Mouse (Mus musculus): ENCODE results near the gene Parva.

Gene Parva

GRCm38 (mm10) chr7:112423438-112423837, 3.9 kb upstream of the Parva start:
- no peak for DNase-seq (ENCODE audit: low read depth, low spot score)

GRCm38 (mm10) chr7:112426811-112427210, 494 bp upstream of the Parva start:
- no peak for DNase-seq (ENCODE audit: low read depth, low spot score)

GRCm38 (mm10) chr7:112428158-112428535, 842 bp downstream of the Parva start:
- peak; percentile 34 for DNase-seq (ENCODE audit: low read depth, low spot score)

DNA sequence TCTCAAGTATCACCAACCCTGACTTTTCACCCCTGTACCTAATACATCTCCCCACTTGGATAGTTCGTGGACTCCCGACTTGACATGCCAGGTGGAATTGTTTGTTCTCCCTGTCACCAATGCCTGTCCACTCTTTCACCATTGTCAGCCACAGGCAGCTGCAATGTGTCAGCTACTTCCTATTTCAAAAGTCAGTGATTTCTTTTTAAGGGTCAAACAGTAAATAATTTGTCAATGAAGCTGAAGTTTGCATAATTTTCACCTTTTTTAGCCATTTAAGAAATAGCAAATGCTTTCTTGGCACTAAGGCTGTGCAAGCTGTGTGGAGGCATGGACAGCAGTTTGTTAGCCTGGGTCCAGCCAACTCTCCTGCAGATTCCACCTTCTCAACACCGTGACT, 12.5 kb downstream of the Parva start:
- DNase-seq (ENCODE audit: low read depth, low spot score), result no peak

- DNase-seq (ENCODE audit: low read depth, low spot score), result no peak
These were observed 17.1 kb downstream of the Parva start for GRCm38 (mm10) chr7:112444152-112444984.

- no peak for DNase-seq (ENCODE audit: low read depth, low spot score)
These were observed 17.7 kb downstream of the Parva start for GRCm38 (mm10) chr7:112444985-112445367.

- no peak for DNase-seq (ENCODE audit: low read depth, low spot score)
These were observed 19.2 kb downstream of the Parva start for GRCm38 (mm10) chr7:112446498-112446897.

DNA sequence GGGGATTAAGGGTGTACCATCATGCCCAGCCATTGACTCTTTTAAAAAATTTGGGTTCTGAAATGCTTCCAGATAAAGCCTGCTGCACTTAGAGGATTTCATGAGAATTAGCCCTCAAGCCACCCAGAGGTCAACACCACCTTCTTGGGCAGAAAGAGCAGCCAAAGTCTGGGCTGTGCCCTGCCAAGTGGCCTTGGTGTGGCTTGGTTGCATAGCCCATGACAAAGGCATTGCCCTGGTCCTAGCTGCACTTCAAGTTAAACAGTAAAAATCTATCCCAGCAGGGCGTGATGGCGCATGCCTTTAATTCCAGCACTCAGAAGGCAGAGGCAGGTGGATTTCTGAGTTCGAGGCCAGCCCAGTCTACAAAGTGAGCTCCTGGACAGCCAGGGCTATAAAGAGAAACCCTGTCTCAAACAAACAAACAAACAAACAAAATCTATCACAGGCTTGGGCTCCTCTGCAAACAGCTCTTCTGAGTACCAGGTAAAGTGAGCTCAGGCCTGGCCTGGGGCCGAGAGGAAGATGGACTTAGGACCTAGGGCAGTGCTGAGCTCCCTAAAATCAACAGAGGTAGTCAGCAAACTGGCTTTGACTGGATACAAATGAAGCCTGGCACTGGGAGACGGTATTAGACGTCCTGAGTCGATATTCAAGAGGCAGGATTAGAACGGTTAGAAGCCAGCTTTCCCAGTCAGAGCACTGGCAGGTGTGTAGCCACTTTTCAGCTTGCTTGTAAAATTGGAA, 22.8 kb downstream of the Parva start:
- DNase-seq (ENCODE audit: low read depth, low spot score), result no peak

DNA sequence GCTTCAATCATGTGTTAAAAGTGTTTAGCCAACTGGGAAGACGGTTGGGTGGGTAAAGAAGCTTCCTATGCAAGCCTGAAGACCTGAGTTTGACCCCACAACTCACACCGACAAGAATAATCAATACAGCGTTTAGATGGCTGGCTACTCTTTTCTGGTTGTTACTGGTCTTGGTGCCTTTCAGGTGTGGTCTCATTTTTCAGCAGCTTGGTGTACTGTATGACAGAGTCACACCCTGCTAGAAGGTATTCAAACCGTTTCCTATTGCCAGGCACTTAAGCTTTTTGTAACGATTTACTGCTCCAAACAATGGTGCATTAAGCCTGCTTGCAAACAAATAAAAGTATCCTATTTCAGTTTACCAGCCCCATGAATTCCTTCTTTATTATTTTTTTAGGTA, 25.2 kb downstream of the Parva start:
- no peak for DNase-seq (ENCODE audit: low read depth, low spot score)

DNA sequence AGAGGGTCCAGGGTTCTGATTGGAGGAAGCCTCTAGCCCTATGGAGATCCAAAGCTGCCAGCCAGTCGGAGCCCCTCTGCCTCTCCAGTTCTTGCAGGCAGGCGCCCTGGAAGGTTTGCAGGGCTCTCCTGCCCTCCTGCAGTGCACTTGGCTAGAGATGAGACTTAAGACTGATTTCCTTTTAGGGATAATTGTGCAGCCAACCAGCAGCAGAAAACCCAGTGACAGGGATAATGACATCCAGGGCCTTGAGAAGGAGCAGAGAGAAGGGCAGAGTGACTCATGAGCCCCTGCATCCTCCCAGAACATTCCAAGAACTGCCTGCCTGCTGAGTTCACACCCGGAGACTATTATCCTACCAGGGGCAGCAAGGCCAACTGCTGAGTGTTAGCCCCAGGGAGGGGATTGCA, 26.5 kb downstream of the Parva start:
- no peak for DNase-seq (ENCODE audit: low read depth, low spot score)

DNA sequence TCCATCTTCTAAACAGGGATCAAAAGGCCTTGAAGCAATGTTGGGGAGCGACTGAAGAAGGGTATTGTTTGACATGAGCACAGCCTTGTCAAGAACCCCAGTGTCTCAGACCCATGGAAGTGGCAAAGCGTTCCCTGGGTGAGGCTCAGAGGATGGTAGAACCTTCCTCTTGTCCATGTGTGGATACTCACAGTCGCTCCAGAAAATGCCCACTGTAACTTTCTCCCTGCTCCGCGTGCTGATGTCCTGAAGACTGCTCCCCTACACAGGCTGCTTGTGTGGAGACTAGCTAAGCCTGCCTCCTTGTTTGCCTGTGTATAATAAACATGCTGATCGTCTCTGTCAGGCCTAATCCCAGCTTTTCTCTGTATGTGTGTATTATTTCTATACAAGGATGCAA, 27.1 kb downstream of the Parva start:
- DNase-seq (ENCODE audit: low read depth, low spot score), result no peak

DNA sequence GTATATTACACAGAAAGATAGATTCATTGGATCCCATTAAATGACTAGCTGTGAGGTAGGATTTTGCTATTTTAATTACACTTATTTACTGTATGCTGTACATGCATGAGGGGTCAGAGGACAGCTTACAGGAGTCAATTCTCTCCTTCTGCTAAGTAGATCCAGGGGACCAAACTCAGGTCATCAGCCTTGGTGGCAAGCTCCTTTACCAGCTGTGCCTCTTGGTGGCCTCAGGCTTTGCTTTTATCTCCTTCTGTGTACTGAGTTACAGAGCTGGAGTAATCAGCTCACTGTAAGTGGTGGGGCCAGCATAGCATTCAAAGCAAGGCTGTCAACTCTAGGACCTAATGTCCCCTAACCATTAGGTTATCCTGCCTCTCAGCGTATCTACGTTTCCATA, 27.6 kb downstream of the Parva start:
- no peak for DNase-seq (ENCODE audit: low read depth, low spot score)

GRCm38 (mm10) chr7:112455566-112456110, 28.3 kb downstream of the Parva start:
- no peak for DNase-seq (ENCODE audit: low read depth, low spot score)

GRCm38 (mm10) chr7:112457373-112457772, 30.1 kb downstream of the Parva start:
- no peak for DNase-seq (ENCODE audit: low read depth, low spot score)

- no peak for DNase-seq (ENCODE audit: low read depth, low spot score)
These were observed 30.6 kb downstream of the Parva start for GRCm38 (mm10) chr7:112457920-112458319.

- no peak for DNase-seq (ENCODE audit: low read depth, low spot score)
These were observed 31.1 kb downstream of the Parva start for GRCm38 (mm10) chr7:112458440-112458839.

GRCm38 (mm10) chr7:112463074-112463473, 35.8 kb downstream of the Parva start:
- DNase-seq (ENCODE audit: low read depth, low spot score), result no peak

- no peak for DNase-seq (ENCODE audit: low read depth, low spot score)
These were observed 38.6 kb downstream of the Parva start for GRCm38 (mm10) chr7:112465920-112466319.

DNA sequence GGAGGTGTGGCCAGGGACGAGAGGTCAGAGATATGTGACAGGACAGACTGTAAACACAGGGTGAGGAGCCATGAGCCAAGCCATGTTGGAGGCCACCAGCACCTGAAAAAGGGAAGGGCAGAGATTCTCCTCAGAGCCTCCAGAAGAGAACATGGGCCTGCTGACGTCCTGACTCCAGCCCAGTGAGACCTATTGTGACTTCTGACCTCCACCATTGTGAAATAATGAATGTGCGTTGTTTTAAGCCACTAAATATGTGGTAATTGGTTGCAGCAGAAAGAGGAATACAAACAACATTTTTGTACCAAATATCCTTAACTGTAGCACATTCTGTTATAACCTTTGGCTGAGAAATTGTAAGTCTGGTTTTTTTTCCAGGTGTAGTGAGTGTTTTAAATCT, 39.5 kb downstream of the Parva start:
- DNase-seq (ENCODE audit: low read depth, low spot score), result no peak

DNA sequence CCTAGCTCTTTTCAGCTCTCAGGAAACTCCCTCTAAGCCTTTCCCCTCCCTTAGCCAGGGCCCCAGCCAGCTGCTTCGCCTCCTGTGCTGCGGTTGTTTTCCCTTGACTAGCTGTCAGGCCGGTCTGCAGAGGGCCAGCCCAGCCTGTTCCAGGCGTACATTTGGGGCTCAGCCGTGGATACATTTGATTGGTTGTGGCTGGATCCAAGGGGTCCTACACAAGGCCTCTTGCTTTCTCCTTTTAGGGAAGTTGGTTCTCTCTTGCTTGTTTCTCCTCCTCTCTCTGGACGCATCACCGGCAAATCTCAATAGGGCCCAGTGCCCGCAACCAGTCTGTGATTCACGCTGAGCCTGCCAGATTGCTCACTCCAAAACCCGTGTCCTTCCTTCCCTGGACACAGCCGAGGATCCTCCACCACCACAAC, 40.4 kb downstream of the Parva start:
- no peak for DNase-seq (ENCODE audit: low read depth, low spot score)

GRCm38 (mm10) chr7:112469817-112470216, 42.5 kb downstream of the Parva start:
- DNase-seq (ENCODE audit: low read depth, low spot score), result peak; percentile 44

DNA sequence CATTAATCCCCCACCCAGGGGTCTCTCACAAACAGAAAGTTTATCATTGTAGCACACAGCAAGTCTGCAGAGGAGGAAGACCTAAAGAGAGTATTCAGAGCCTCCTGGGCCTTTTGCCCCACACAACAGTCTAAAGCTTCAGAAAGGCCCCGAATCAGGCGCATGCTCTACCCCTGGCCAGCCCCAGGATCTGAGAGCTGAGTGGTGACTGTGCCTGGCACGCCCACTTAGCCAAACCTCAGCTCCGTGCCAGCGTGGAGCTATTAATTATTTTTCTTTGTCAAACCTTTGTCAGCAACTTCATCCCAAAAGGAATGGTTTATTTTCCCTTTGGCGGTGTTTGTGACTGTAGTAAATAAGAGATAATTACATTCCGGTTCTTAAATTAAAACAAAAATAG, 44.0 kb downstream of the Parva start:
- no peak for DNase-seq (ENCODE audit: low read depth, low spot score)

Measured in retina, postnatal 7 days (tissue).